Mouse (Mus musculus) heart, postnatal 0 days (tissue): ENCODE data around the gene Shbg. TPM values are rescaled to one million over a fixed set of nuclear protein-coding genes. Genes with fewer than 3 reads are reported as not detected.

Experiments
- ATAC-seq: fragments of 200-750 bp; cut with Nextera tagmentation; 2 replicates; pipeline ENCODE4 v1.8.0; 2017; ENCODE audit warnings: low read depth, moderate number of reproducible peaks, moderate library complexity; ENCODE audit not compliant: insufficient read depth
- DNase-seq: peaks from one replicate; pipeline ENCODE4 v3.0.0-alpha.2; 2016; ENCODE audit warnings: low spot score
- H3K27ac ChIP-seq: fragments of 300-500 bp; sonication (generic); 2 replicates; pipeline ENCODE4 v1.5.1; 2014; ENCODE audit warnings: low read depth, mild to moderate bottlenecking
- H3K27me3 ChIP-seq: fragments of 300-500 bp; sonication (generic); 2 replicates; pipeline ENCODE4 v1.6.1; 2014; ENCODE audit warnings: low read length, mixed read lengths; ENCODE audit not compliant: control insufficient read depth, insufficient read depth
- H3K36me3 ChIP-seq: fragments of 300-500 bp; sonication (generic); replicated peaks from 2 replicates; pipeline ENCODE4 v1.6.1; 2014; ENCODE audit warnings: low read length, mixed read lengths; ENCODE audit not compliant: control insufficient read depth, insufficient read depth
- H3K4me1 ChIP-seq: fragments of 300-500 bp; sonication (generic); 2 replicates; pipeline ENCODE4 v1.6.1; 2014; ENCODE audit warnings: antibody characterized with exemption; ENCODE audit not compliant: control insufficient read depth, insufficient read depth
- H3K4me2 ChIP-seq: fragments of 300-500 bp; sonication (generic); 2 replicates; pipeline ENCODE4 v1.6.1; 2014; ENCODE audit warnings: low read depth, mild to moderate bottlenecking, low read length, moderate library complexity
- H3K4me3 ChIP-seq: fragments of 300-500 bp; sonication (generic); 2 replicates; pipeline ENCODE4 v1.5.1; 2014; ENCODE audit warnings: low read depth, low read length
- H3K9ac ChIP-seq: fragments of 300-500 bp; sonication (generic); replicated peaks from 2 replicates; pipeline ENCODE4 v1.6.1; 2014; ENCODE audit warnings: low read depth, low read length, mixed read lengths
- H3K9me3 ChIP-seq: fragments of 300-500 bp; sonication (generic); replicated peaks from 2 replicates; pipeline ENCODE4 v1.6.1; 2016; ENCODE audit warnings: low read length; ENCODE audit not compliant: control insufficient read depth
- CTCF ChIP-seq: IDR thresholded peaks from 2 replicates; pipeline ENCODE4 v1.5.1; 2016; ENCODE audit warnings: antibody characterized with exemption, control low read depth, low read depth
- EP300 ChIP-seq: IDR thresholded peaks from 2 replicates; pipeline ENCODE4 v1.6.1; 2016; ENCODE audit warnings: antibody characterized with exemption, low read depth
- WGBS: fragments of 180-500 bp; shearing (Covaris S2); extraction: QIAGEN DNeasy Blood & Tissue Kit; methylation state at CpG from one replicate; pipeline ENCODE4 v1.1.7; 2014; 5-methylcytosine and 5-hydroxymethylcytosine counted together
- polyA plus RNA-seq: library from polyadenylated mRNA; unstranded; fragments of >200 nt; fragmentation: Nextera tagmentation; extraction: Ambion mirVana; gene quantifications from 2 replicates; pipeline ENCODE4 v1.2.1, GENCODE M21; 2015
- total RNA-seq: library from RNA; depleted of rRNA; stranded (reverse); fragments of >200 nt; gene quantifications from 2 replicates; pipeline ENCODE4 v1.2.3, GENCODE M21; 2014; ENCODE audit warnings: low replicate concordance

Shbg gene
- total and polyA plus RNA-seq, 2 experiments from 2014 or later = not detected

DNA sequence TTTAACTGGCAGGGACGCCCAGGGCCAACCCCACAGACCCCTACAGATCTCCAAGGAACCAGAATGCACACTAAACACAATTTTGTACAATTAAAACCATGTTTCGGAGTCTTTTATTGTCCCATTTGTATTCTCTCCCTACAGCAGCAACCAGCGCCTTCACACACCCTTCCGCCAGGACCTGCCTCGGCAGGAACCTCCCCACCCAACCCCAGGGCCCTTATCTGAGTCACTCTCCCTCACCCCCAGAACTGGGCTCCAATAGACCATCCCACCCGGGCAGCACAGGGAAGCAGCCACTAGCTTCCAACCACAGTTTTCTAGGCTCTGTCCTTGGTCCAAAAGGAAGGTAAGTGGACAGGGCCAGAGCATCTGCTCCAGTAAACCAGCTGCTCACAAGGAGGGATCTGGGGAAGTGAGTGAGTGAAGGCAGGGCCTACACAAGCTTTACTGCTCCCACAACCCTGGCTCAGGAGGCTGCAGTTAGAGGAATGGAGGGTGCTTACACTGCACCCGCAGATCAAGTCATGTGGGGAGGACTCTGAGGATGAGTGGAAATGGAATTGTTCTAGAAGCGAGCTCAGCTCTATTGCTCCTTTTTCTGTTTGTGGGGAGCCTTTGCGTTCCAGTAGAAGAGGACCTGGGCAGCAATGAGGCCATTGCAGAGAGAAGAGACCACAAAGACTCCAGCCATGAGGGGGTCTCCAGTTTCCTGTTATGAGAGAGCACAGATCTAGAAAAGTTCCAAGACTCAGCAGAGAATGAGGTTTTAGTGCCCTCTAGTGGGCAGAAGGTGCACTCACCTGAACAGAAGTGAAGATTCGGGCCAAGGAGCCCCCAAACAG, 39.1 kb upstream of the Shbg start:
- DNase-seq (peak; percentile 55), ATAC-seq (no peak)
- Histone ChIP-seq H3K27me3 (no peaks in the 10 kb centered on the region), H3K36me3 (peaks cover 52% of the 10 kb centered on the region), H3K4me1 (0 out of 2 replicates have a peak, but pooled peaks cover 7% of the 10 kb centered on the region), H3K27ac (no peak overlapping the region), H3K9me3 (no peaks in the 10 kb centered on the region), H3K4me2 (no peak overlapping the region), H3K9ac (no peak overlapping the region), H3K4me3 (no peak overlapping the region)
- peak; percentile 79 for TF ChIP-seq CTCF
- TF ChIP-seq EP300 = no peak
- 75% methylated on average over 10 of the region's 10 CpGs for WGBS

DNA sequence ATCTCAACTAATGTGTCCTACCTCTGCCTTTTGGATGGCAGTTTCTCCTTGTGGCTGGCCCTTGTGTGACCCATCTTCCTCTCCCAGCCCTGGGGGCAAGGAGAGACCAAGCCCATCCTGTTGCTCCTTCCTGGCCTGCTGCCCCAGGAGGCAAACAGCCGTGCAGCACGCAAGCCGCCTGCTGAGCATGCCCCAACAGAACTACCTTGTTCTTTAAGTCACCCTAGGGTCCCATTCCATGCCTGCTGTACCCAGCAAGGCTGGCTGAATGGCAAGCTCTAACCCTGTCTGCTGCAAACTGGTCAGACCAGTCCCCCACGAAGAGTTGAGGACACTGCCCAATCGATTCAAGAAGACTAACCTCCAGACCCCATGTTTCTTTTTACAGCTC, 38.4 kb upstream of the Shbg start:
- Histone ChIP-seq H3K4me2 (no peak overlapping the region), H3K27me3 (no peaks in the 10 kb centered on the region), H3K4me3 (no peak overlapping the region), H3K36me3 (peaks cover 60% of the 10 kb centered on the region), H3K27ac (no peak overlapping the region), H3K4me1 (no peaks in the 10 kb centered on the region), H3K9ac (no peak overlapping the region), H3K9me3 (no peaks in the 10 kb centered on the region)
- WGBS = 66% methylated on average over 5 of the region's 5 CpGs
- ATAC-seq = 0 out of 2 replicates have a peak, but pooled peaks have one; percentile 4
- DNase-seq = no peak
- TF ChIP-seq EP300 (no peak), CTCF (no peak)

DNA sequence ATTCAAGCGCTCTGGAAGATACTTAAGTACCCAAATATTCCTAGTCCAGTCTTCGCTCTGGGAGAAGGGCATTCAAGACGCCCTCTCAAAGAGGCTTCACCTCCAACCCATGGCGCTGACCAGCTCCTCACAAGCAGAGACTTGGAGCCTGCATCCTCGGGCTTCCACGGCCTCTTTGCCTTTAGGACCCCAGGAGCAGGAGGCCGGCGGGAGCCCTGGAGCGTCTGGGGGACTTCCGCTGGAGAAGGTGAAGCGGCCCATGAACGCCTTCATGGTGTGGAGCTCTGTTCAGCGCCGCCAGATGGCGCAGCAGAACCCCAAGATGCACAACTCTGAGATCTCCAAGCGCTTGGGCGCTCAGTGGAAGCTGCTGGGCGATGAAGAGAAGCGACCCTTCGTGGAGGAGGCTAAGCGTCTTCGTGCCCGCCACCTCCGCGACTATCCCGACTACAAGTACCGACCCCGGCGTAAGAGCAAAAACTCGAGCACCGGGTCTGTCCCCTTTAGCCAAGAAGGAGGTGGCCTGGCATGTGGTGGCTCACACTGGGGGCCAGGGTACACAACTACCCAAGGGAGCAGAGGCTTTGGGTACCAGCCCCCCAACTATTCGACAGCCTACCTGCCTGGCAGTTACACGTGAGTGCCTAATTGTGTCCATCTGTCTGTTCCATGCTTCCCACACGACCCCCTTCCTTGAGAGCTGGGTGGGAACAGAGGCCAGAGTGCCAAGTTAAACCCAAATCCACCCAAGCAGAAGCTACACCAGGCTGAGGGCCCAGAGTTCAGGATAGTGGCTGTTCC, 37.8 kb upstream of the Shbg start, which contains the start of gene Sox15:
Sox15 (plus strand) TSS at position 51 of the 801 bp plus-strand sequence.
- Histone ChIP-seq H3K27ac (0 out of 2 replicates have a peak within 1 kb of the TSS, but pooled peaks have one; percentile 2), H3K36me3 (peaks cover 66% of the 10 kb centered on the region), H3K4me2 (no peak within 1 kb of the TSS; the same call in 1 of the 2 replicates), H3K4me1 (no peaks in the 10 kb centered on the region), H3K9ac (no peak within 1 kb of the TSS), H3K27me3 (no peaks in the 10 kb centered on the region), H3K9me3 (no peaks in the 10 kb centered on the region), H3K4me3 (no peak within 1 kb of the TSS)
- ATAC-seq (peak; percentile 76), DNase-seq (peak; percentile 71)
- TF ChIP-seq CTCF = peak; percentile 73
- no peak for TF ChIP-seq EP300
- WGBS = 25% methylated on average over 34 of the region's 34 CpGs

DNA sequence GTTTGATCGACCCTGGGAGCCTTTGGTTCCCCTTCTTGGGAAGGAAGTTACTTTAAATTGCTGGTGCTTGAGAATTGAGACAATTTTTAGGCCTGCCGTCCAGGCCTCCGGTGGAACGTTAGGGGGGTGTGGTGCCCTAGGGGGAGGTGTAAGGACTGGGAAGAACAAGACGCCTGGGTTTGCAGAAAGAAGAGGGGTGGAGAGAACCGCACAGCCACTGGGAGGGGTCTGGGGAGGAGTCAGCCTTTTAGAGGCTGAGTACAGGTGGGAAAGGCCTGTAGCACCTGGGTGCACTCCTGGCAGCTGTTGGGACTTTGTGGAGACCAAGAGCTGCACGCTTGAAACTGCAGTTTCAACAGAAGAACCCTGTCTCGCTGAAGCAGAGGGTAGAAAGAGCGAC, 37.1 kb upstream of the Shbg start:
- TF ChIP-seq CTCF (no peak), EP300 (no peak)
- no peaks in the 10 kb centered on the region for H3K4me1 ChIP-seq
- H3K9me3 ChIP-seq = no peaks in the 10 kb centered on the region
- WGBS = 46% methylated on average over 9 of the region's 9 CpGs
- H3K27me3 ChIP-seq = no peaks in the 10 kb centered on the region
- H3K36me3 ChIP-seq = peaks cover 73% of the 10 kb centered on the region
- H3K4me3 ChIP-seq = no peak overlapping the region
- no peak overlapping the region for H3K4me2 ChIP-seq
- no peak overlapping the region for H3K9ac ChIP-seq
- ATAC-seq (no peak), DNase-seq (no peak)
- H3K27ac ChIP-seq = 0 out of 2 replicates have a peak overlapping the region, but pooled peaks have one; percentile 2

DNA sequence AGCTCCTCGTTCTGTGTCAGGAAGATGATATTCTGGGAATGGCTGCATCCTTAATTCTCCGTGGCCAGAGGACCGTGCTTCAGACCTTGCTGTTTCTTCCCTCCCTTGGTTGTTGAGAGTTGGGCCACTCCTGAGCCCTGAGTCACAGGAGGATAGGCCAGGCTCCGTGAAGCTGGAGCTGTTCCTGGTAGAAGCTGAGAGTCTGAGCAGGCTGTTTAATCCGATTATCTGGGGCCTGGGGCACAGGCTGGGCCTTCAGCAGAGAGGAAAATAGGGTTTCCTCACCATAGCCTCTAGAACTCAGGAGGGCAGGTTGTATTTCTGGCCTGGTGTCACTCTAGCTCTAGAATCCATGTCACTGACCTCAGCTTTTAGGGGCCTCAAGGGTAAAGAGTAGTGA, 35.7 kb upstream of the Shbg start:
- DNase-seq = no peak
- H3K4me1 ChIP-seq = no peaks in the 10 kb centered on the region
- no peaks in the 10 kb centered on the region for H3K27me3 ChIP-seq
- H3K36me3 ChIP-seq = peaks cover 75% of the 10 kb centered on the region
- no peak overlapping the region for H3K4me3 ChIP-seq
- WGBS = 53% methylated on average over 5 of the region's 5 CpGs
- TF ChIP-seq CTCF (no peak), EP300 (no peak)
- no peak for ATAC-seq
- H3K9ac ChIP-seq = no peak overlapping the region
- H3K9me3 ChIP-seq = no peaks in the 10 kb centered on the region
- no peak overlapping the region for H3K27ac ChIP-seq
- no peak overlapping the region for H3K4me2 ChIP-seq
